ENCODE assay signal across 9 mouse cellular contexts in the genomic region with DNA sequence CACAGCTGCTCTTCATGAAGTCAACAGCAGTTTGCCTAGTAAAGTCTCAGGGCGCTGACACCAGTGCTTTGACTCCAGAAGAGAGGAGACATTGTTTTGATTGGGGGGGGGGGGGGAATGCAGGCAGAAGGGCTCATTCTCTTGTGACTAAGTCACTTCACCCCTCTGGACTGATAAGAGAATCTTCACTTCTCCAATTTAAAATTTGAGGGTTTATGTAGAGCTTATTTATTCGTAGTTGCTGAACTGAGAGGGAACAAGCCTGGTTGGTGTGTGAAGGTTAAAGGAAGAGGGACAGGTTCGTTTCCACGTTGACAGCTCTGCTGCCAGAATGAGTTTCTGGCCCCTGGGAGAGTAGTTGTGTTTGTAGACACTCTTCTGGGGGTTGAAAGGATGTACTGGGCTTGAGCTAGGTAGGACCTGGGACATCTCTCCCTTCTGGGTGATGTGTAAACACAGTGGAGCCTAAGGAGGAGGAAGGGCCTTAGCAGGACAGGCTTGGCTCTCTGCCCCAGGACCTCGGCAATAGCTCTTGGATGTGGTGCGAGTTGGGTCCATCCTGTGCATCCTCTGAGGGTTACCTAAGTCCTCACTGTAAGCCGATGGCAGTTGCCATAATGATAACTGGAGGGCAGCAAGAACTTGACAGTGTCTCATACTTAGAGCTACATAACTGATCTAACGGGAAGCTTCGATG. TPM values are rescaled to one million over a fixed set of nuclear protein-coding genes. Genes with fewer than 3 reads are reported as not detected.
DNase-seq lines count a peak whose midpoint lies in the region; ATAC-seq and TF ChIP-seq lines count a peak whose summit lies in the region.
"Had no signal": no experiment of that assay in that cellular context is flagged by ENCODE, and none has a peak within 500 bp of the region (broad histone marks: within the 10 kb centered on the region; RNA-seq: fewer than 3 reads in every experiment).

No protein-coding gene starts in this region.

- H3K4me1 ChIP-seq in forebrain, embryonic 12.5 days = peaks cover 26% of the 10 kb centered on the region
- H3K4me1 ChIP-seq in forebrain, embryonic 11.5 days (replicated peaks; ENCODE audit: control insufficient read depth, insufficient read depth, low read length) = peaks cover 3% of the 10 kb centered on the region
- peaks cover 2% of the 10 kb centered on the region for H3K4me1 ChIP-seq in lung, adult 2 months (ENCODE audit: control insufficient read depth, insufficient read depth, low read length)
- H3K4me1 ChIP-seq in forebrain, embryonic 14.5 days (ENCODE audit: control insufficient read depth, insufficient read depth, low read length) = peaks cover 14% of the 10 kb centered on the region
- peaks cover 27% of the 10 kb centered on the region for H3K4me1 ChIP-seq in midbrain, embryonic 16.5 days (ENCODE audit: control insufficient read depth, insufficient read depth, low read length)

- TF ChIP-seq POLR2A in lung, adult 2 months (IDR thresholded peaks at IDR 0.05; ENCODE audit: borderline replicate concordance, extremely low read depth, low read depth, low read length) = peak; percentile 44; the same call in 1 of the 2 replicates

- no peaks in the 10 kb centered on the region for H3K9me3 ChIP-seq in forebrain, embryonic 12.5 days
- no peaks in the 10 kb centered on the region for H3K9me3 ChIP-seq in forebrain, embryonic 11.5 days (ENCODE audit: control insufficient read depth, low read length)
- no peaks in the 10 kb centered on the region for H3K9me3 ChIP-seq in forebrain, embryonic 14.5 days (replicated peaks; ENCODE audit: control insufficient read depth, low read length)
- H3K9me3 ChIP-seq in midbrain, embryonic 16.5 days (replicated peaks; ENCODE audit: control insufficient read depth, low read length, poor library complexity, severe bottlenecking) = no peaks in the 10 kb centered on the region

- H3K27me3 ChIP-seq in forebrain, embryonic 12.5 days = no peaks in the 10 kb centered on the region
- H3K27me3 ChIP-seq in forebrain, embryonic 11.5 days (ENCODE audit: control insufficient read depth, insufficient read depth, low read length) = no peaks in the 10 kb centered on the region
- no peaks in the 10 kb centered on the region for H3K27me3 ChIP-seq in forebrain, embryonic 14.5 days (replicated peaks; ENCODE audit: control insufficient read depth, insufficient read depth, low read length)
- H3K27me3 ChIP-seq in midbrain, embryonic 16.5 days (ENCODE audit: control insufficient read depth, insufficient read depth, low read depth, low read length) = no peaks in the 10 kb centered on the region

- no peak overlapping the region for H3K4me3 ChIP-seq in forebrain, embryonic 12.5 days (replicated peaks)
- H3K4me3 ChIP-seq in forebrain, embryonic 11.5 days (ENCODE audit: low read depth, low read length) = no peak overlapping the region
- no peak overlapping the region for H3K4me3 ChIP-seq in lung, adult 2 months (replicated peaks; ENCODE audit: extremely low read depth, low read depth, low read length)
- H3K4me3 ChIP-seq in forebrain, embryonic 14.5 days (ENCODE audit: low read depth, low read length) = no peak overlapping the region
- H3K4me3 ChIP-seq in midbrain, embryonic 16.5 days (ENCODE audit: low read depth, low read length) = no peak overlapping the region; the same call in 1 of the 2 replicates

- peaks cover 34% of the 10 kb centered on the region for H3K36me3 ChIP-seq in forebrain, embryonic 12.5 days (replicated peaks)
- peaks cover 6% of the 10 kb centered on the region; the same call in 1 of the 2 replicates for H3K36me3 ChIP-seq in forebrain, embryonic 11.5 days (ENCODE audit: control insufficient read depth, insufficient read depth, low read length)
- peaks cover 34% of the 10 kb centered on the region for H3K36me3 ChIP-seq in forebrain, embryonic 14.5 days (ENCODE audit: control insufficient read depth, insufficient read depth, low read length)
- H3K36me3 ChIP-seq in midbrain, embryonic 16.5 days (ENCODE audit: control insufficient read depth, insufficient read depth, low read length) = peaks cover 8% of the 10 kb centered on the region; the same call in 1 of the 2 replicates

- no peak for ATAC-seq in forebrain, embryonic 12.5 days (ENCODE audit: low FRiP score)
- no peak for ATAC-seq in forebrain, embryonic 11.5 days (replicated peaks; ENCODE audit: low FRiP score)
- no peak for ATAC-seq in forebrain, embryonic 14.5 days
- ATAC-seq in midbrain, embryonic 16.5 days = no peak

- H3K4me2 ChIP-seq in forebrain, embryonic 12.5 days = no peak overlapping the region
- no peak overlapping the region for H3K4me2 ChIP-seq in forebrain, embryonic 11.5 days (ENCODE audit: low read depth, low read length, severe bottlenecking)
- H3K4me2 ChIP-seq in forebrain, embryonic 14.5 days (ENCODE audit: low read length) = peak overlapping the region; percentile 96
- H3K4me2 ChIP-seq in midbrain, embryonic 16.5 days (ENCODE audit: low read length) = peak overlapping the region; percentile 91

- H3K9ac ChIP-seq in forebrain, embryonic 12.5 days = no peak overlapping the region
- H3K9ac ChIP-seq in forebrain, embryonic 11.5 days (ENCODE audit: low read length) = no peak overlapping the region
- no peak overlapping the region for H3K9ac ChIP-seq in forebrain, embryonic 14.5 days (ENCODE audit: low read length)
- H3K9ac ChIP-seq in midbrain, embryonic 16.5 days (ENCODE audit: low read depth, low read length) = no peak overlapping the region

- DNase-seq in forebrain, embryonic 11.5 days (ENCODE audit: low spot score) = no peak
- DNase-seq in lung, adult 2 months = no peak
- no peak for DNase-seq in lung, postnatal 14 days
- no peak for DNase-seq in forebrain, embryonic 14.5 days (ENCODE audit: low spot score)
- no peak for DNase-seq in urinary bladder, postnatal 10 days (ENCODE audit: low spot score)
- no peak for DNase-seq in ovary, postnatal 14 days (ENCODE audit: low spot score)
- DNase-seq: gastrocnemius, postnatal 10 days had no signal

- no peak for TF ChIP-seq CTCF in lung, adult 2 months (IDR thresholded peaks at IDR 0.05; ENCODE audit: insufficient read depth, low read length)

- 91% methylated on average over 9 of the region's 9 CpGs for WGBS in forebrain, embryonic 12.5 days
- WGBS in forebrain, embryonic 11.5 days = 87% methylated on average over 9 of the region's 9 CpGs
- WGBS in lung, adult 2 months = 62% methylated on average over 9 of the region's 9 CpGs
- 89% methylated on average over 9 of the region's 9 CpGs for WGBS in forebrain, embryonic 14.5 days
- 80% methylated on average over 9 of the region's 9 CpGs for WGBS in midbrain, embryonic 16.5 days

- H3K27ac ChIP-seq in forebrain, embryonic 12.5 days = peak overlapping the region; percentile 42; the same call in 1 of the 2 replicates
- H3K27ac ChIP-seq in forebrain, embryonic 11.5 days (ENCODE audit: low read depth, low read length) = no peak overlapping the region
- no peak overlapping the region for H3K27ac ChIP-seq in forebrain, embryonic 14.5 days (ENCODE audit: low read depth, low read length)
- peak overlapping the region; percentile 26; the same call in 1 of the 2 replicates for H3K27ac ChIP-seq in midbrain, embryonic 16.5 days (ENCODE audit: low read length)

RNA-seq across cellular contexts. Expression of a gene that starts 48.7 kb away (rescaled TPM):
- polyA plus RNA-seq in forebrain, embryonic 12.5 days (2016; fragmentation: Nextera tagmentation; extraction: Ambion mirVana) = 43.4 and 45.3 TPM in 2 replicates
- 29.3 and 33.3 TPM in 2 replicates for polyA plus RNA-seq in forebrain, embryonic 11.5 days (2014; fragmentation: Nextera tagmentation; extraction: Ambion mirVana)
- 2.9 and 3.1 TPM in 2 replicates for polyA plus RNA-seq in lung, adult 2 months (2012; rRNA removed)
- polyA plus RNA-seq in forebrain, embryonic 14.5 days (2014; fragmentation: Nextera tagmentation; extraction: Ambion mirVana) = 141 and 147 TPM in 2 replicates
- 207 and 239 TPM in 2 replicates for polyA plus RNA-seq in midbrain, embryonic 16.5 days (2015; fragmentation: Nextera tagmentation; extraction: Ambion mirVana)

Comparison
In these comparisons a context has a peak if more than half of its experiments do, and no peak if none do; other contexts are left out.
1. H3K27ac ChIP-seq: peak in forebrain, embryonic 12.5 days (single experiment) and midbrain, embryonic 16.5 days (single experiment); none in forebrain, embryonic 11.5 days (single experiment) and forebrain, embryonic 14.5 days (single experiment).
2. H3K4me2 ChIP-seq: peak in forebrain, embryonic 14.5 days (single experiment) and midbrain, embryonic 16.5 days (single experiment); none in forebrain, embryonic 12.5 days (single experiment) and forebrain, embryonic 11.5 days (single experiment).